Mouse (Mus musculus) Patski (cell line): ENCODE data around the gene 4922502D21Rik. TPM values are rescaled to one million over a fixed set of nuclear protein-coding genes. Genes with fewer than 3 reads are reported as not detected.
"Not testable (repeated sequence)": the region's sequence is repeated elsewhere in the genome, so short reads cannot be mapped to it uniquely, and the experiment has no call there.

Source experiments
- ATAC-seq: fragments of 100-300 bp; one replicate; pipeline ENCODE4 v1.8.0; 2021
- CTCF ChIA-PET: fragments of 350-600 bp; sonication (Branson Sonifier 250); formaldehyde crosslinking; loops from one replicate; lab custom pipeline; 2022; ENCODE audit warnings: inconsistent platforms; lab: Charles Lee
- POLR2A ChIA-PET: fragments of 350-600 bp; sonication (Branson Sonifier 250); formaldehyde crosslinking; loops from one replicate; lab custom pipeline; 2022; ENCODE audit warnings: antibody characterized with exemption, inconsistent platforms; lab: Charles Lee
- DNase-seq: peaks from one replicate; pipeline ENCODE4 v3.0.0-alpha.2; 2011; ENCODE audit warnings: low read depth, low spot score
- H3K27me3 ChIP-seq: fragments of 371-371 bp; one replicate; pipeline ENCODE4 v1.5.1; 2021
- CTCF ChIP-seq: fragments of 100-300 bp; IDR thresholded peaks from one replicate; pipeline ENCODE4 v1.5.1; 2021
- in situ Hi-C: fragments of 300-500 bp; cut with MboI; formaldehyde crosslinking; loops from 3 replicates; pipeline ENCODE4 v1.11.1; 2018; ENCODE audit warnings: low pct_unique_long_range_greater_than_20kb, mixed read lengths
- polyA plus RNA-seq: library from polyadenylated mRNA; unstranded; gene quantifications from one replicate; pipeline ENCODE4 v1.2.3, GENCODE M21; 2021

Gene 4922502D21Rik
- polyA plus RNA-seq, 1 experiment from 2014 or later = not detected

GRCm38 (mm10) chr6:129349524-129350352 lies 18.1 kb upstream of the 4922502D21Rik start:
- DNase-seq (no peak), ATAC-seq (no peak)
- in situ Hi-C loops = loop anchor here (25.0 kb wide), 1 partner anchor 487 kb away; no protein-coding TSS in a partner anchor
- POLR2A ChIA-PET = no interaction called here
- CTCF ChIA-PET = interaction anchor here (0.9 kb wide), 1 partner anchor 9 kb away, joined by 3 read pairs; no protein-coding TSS in a partner anchor
- H3K27me3 ChIP-seq = peaks cover 4% of the 10 kb centered on the region
- TF ChIP-seq CTCF = no peak

DNA sequence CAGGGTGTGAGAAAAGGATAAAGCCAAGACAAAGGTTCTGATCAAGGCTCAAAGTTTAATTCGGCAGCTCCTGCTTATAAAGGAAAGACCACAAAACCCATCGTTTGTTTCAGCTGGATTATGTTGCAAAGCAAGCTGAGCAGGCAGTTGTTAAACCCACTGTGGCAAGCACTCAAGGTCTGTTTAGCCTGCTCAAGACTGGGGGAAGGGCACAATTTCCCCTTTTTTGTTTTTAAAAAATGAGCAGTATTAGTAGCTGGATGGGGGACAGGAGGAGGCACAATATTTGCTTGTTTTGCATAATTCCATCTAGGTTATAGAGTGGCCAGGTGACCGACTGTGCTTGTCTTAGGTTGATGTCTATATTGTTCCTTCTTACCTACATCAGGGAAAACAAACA lies 12.8 kb upstream of the 4922502D21Rik start:
- POLR2A ChIA-PET = no interaction called here
- DNase-seq = no peak
- no peak for ATAC-seq
- peaks cover 4% of the 10 kb centered on the region for H3K27me3 ChIP-seq
- no peak for TF ChIP-seq CTCF
- in situ Hi-C loops = no loop called here
- CTCF ChIA-PET = interaction anchor here (1.3 kb wide), 1 partner anchor 21 kb away, joined by 5 read pairs; no protein-coding TSS in a partner anchor

- DNase-seq, POLR2A ChIA-PET, in situ Hi-C loops, H3K27me3 ChIP-seq, CTCF ChIA-PET, ATAC-seq: not testable (repeated sequence)
These were observed 10.8 kb upstream of the 4922502D21Rik start, which contains the start of gene Clec12a for GRCm38 (mm10) chr6:129342391-129342790. TSS of gene Clec12a (plus strand) at chr6:129342691.

DNA sequence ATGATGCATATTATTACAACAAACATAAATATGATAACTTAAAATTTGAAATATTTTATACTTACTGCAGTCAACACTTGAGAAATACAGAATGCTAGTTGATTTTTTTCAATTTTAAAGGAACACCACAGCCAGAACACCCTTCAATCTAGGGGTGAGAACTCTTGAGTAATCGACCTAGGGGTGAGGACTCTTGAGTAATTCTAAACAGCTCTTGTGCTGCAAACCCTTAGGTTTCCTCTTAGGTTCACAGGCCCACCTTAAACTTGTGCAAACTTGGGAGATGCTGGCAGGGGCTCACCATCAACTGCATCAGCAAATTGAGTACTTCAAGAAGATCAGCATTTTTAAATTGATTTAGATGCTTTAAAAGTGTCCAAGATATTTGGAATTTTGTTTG lies 6.2 kb upstream of the 4922502D21Rik start:
- ChIA-PET POLR2A (no interaction called here), CTCF (no interaction called here)
- H3K27me3 ChIP-seq = no peaks in the 10 kb centered on the region
- ATAC-seq (no peak), DNase-seq (no peak)
- no peak for TF ChIP-seq CTCF
- in situ Hi-C loops = no loop called here

GRCm38 (mm10) chr6:129333674-129334078 lies 2.1 kb upstream of the 4922502D21Rik start:
- CTCF ChIA-PET = no interaction called here

DNA sequence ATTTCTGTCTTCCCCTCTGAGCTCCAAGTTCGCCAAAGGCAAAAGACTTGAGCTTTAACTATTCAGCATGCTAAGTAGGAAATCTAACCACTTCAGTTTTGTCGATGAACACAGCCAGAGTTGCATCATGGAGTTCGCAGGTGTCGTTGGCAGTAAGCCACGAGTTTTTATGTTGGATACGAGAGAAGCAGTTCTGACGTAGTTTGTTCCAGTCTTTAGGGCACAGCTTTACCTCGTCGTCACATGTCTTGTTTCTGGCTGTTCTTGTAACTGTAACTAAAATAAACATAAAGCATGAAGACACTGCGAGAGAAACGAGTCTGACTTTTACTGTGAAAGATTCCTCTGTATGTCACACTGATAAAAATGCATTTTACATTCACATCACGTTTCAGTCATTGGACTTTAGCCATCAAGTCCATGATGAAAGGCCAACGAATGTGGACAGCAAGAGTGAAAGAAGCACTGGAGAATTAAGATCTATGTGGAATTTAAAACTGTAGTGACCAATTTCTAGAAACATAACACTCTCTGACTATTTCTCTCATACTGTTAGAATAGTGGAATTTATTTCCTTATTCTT lies 4.9 kb downstream of the 4922502D21Rik start:
- CTCF ChIA-PET = no interaction called here
- ATAC-seq = no peak
- no peak for TF ChIP-seq CTCF
- POLR2A ChIA-PET = no interaction called here
- DNase-seq = no peak
- H3K27me3 ChIP-seq = peaks cover 7% of the 10 kb centered on the region
- in situ Hi-C loops = no loop called here

More at GRCm38 (mm10) chr6:129333674-129334078, 2.1 kb upstream of the 4922502D21Rik start:
- in situ Hi-C loops = no loop called here
- ATAC-seq = peak; percentile 39
- TF ChIP-seq CTCF = peak; percentile 59
- H3K27me3 ChIP-seq = no peaks in the 10 kb centered on the region
- POLR2A ChIA-PET = no interaction called here
- no peak for DNase-seq

GRCm38 (mm10) chr6:129326016-129326415 lies 5.6 kb downstream of the 4922502D21Rik start:
- TF ChIP-seq CTCF = no peak
- ChIA-PET POLR2A (no interaction called here), CTCF (no interaction called here)
- DNase-seq = no peak
- no peak for ATAC-seq
- H3K27me3 ChIP-seq = peaks cover 7% of the 10 kb centered on the region
- in situ Hi-C loops = no loop called here

- ChIA-PET CTCF (no interaction called here), POLR2A (no interaction called here)
- no peak for ATAC-seq
- no peak for DNase-seq
- peaks cover 7% of the 10 kb centered on the region for H3K27me3 ChIP-seq
- TF ChIP-seq CTCF = no peak
- in situ Hi-C loops = no loop called here
These were observed 12.3 kb downstream of the 4922502D21Rik start for GRCm38 (mm10) chr6:129319331-129319730.

- POLR2A ChIA-PET = no interaction called here
- no peak for DNase-seq
- no peak for ATAC-seq
- CTCF ChIA-PET = interaction anchor here (1.8 kb wide), 1 partner anchor 12 kb away, joined by 3 read pairs; no protein-coding TSS in a partner anchor
- TF ChIP-seq CTCF = no peak
- in situ Hi-C loops = no loop called here
- H3K27me3 ChIP-seq = peaks cover 6% of the 10 kb centered on the region
These were observed 13.2 kb downstream of the 4922502D21Rik start for GRCm38 (mm10) chr6:129318395-129318794.

DNA sequence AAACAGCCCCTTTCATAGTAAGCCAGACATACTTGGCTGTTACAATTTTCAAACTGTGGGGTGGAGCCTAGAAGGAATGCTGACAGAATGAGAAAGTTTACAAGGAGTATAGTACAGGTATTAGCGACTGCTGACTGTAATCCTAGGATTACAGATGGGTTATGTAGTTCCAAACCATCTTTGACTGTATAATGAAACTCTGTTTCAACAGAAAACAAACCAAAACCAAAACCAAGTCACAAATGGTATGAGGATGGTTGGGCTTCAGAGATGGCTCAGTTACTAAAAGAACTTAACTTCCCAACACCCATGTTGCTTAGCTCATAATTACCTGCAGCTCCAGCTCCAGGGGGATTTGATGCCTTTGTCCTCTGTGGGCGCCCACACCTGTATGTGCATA lies 15.1 kb downstream of the 4922502D21Rik start:
- ChIA-PET POLR2A (no interaction called here), CTCF (no interaction called here)
- ATAC-seq (no peak), DNase-seq (no peak)
- H3K27me3 ChIP-seq = peaks cover 6% of the 10 kb centered on the region
- in situ Hi-C loops = no loop called here
- TF ChIP-seq CTCF = no peak

DNA sequence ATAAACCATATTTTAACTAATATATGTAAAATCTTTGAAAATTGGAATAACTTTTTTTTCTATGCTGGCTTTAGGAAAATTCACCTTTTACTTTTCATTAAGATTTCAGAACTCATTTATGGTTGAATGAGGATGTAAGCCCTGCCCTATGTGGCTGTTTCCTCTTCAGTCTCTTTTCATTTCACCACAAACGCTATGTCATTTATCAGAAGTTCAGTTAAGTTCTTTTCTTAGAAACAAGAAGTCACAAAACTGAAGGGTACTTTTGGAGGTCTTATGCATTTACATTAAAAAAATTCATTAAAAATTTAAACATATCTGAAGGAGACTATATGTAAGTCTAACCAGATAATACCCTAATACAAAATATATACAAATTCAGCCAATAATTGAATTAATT lies 15.9 kb downstream of the 4922502D21Rik start:
- peaks cover 6% of the 10 kb centered on the region for H3K27me3 ChIP-seq
- TF ChIP-seq CTCF = no peak
- in situ Hi-C loops = no loop called here
- ChIA-PET POLR2A (interaction anchor here (0.6 kb wide), 1 partner anchor 43 kb away, joined by 4 read pairs; no protein-coding TSS in a partner anchor), CTCF (no interaction called here)
- no peak for DNase-seq
- ATAC-seq = no peak
